Mouse (Mus musculus): ENCODE data around the gene Ifnl2. TPM values are rescaled to one million over a fixed set of nuclear protein-coding genes. Genes with fewer than 3 reads are reported as not detected.
A peak's percentile ranks its signal among the peaks of the same experiment; 100 is the strongest.
"Not testable (repeated sequence)": the region's sequence is repeated elsewhere in the genome, so short reads cannot be mapped to it uniquely, and the experiment has no call there.

The Ifnl2 gene
- not detected in 2 replicates for polyA plus RNA-seq (2015; fragmentation: Nextera tagmentation; extraction: Ambion mirVana)

- H3K4me2 ChIP-seq (replicated peaks); H3K9me3 ChIP-seq; H3K4me3 ChIP-seq (replicated peaks); H3K9ac ChIP-seq; H3K4me1 ChIP-seq (replicated peaks); H3K36me3 ChIP-seq; H3K27ac ChIP-seq; H3K27me3 ChIP-seq (replicated peaks): not testable (repeated sequence)
- WGBS, result 55% methylated on average over 8 of the region's 8 CpGs
- ATAC-seq, result peak; percentile 41
Measured at GRCm38 (mm10) chr7:28510405-28510974, at the start of gene Ifnl2. Gene Ifnl2, minus strand, starts transcription at chr7:28510455.

GRCm38 (mm10) chr7:28558486-28558885 lies 48.2 kb upstream of the Ifnl2 start:
- 50% methylated on average over 4 of the region's 4 CpGs for WGBS
- H3K9me3 ChIP-seq, result no peaks in the 10 kb centered on the region
- no peak overlapping the region for H3K4me2 ChIP-seq (replicated peaks)
- H3K4me3 ChIP-seq (replicated peaks), result no peak overlapping the region
- no peak overlapping the region for H3K27ac ChIP-seq
- peaks cover 27% of the 10 kb centered on the region for H3K36me3 ChIP-seq
- peaks cover 8% of the 10 kb centered on the region for H3K4me1 ChIP-seq (replicated peaks)
- H3K27me3 ChIP-seq (replicated peaks), result no peaks in the 10 kb centered on the region
- H3K9ac ChIP-seq, result no peak overlapping the region
- 0 out of 2 replicates have a peak, but pooled peaks have one; percentile 13 for ATAC-seq

- Histone ChIP-seq H3K4me1 (replicated peaks) (peaks cover 8% of the 10 kb centered on the region), H3K4me3 (replicated peaks) (no peak overlapping the region), H3K27me3 (replicated peaks) (no peaks in the 10 kb centered on the region), H3K36me3 (peaks cover 24% of the 10 kb centered on the region), H3K9me3 (no peaks in the 10 kb centered on the region), H3K9ac (no peak overlapping the region), H3K4me2 (replicated peaks) (no peak overlapping the region), H3K27ac (no peak overlapping the region)
- ATAC-seq, result no peak
- WGBS, result 66% methylated on average over 6 of the region's 6 CpGs
Measured at GRCm38 (mm10) chr7:28557708-28558107, 47.5 kb upstream of the Ifnl2 start.

- no peaks in the 10 kb centered on the region for H3K27me3 ChIP-seq (replicated peaks)
- H3K27ac ChIP-seq, result no peak overlapping the region
- no peak overlapping the region for H3K4me3 ChIP-seq (replicated peaks)
- ATAC-seq, result no peak
- H3K4me1 ChIP-seq (replicated peaks), result peaks cover 8% of the 10 kb centered on the region
- 63% methylated on average over 5 of the region's 5 CpGs for WGBS
- no peak overlapping the region for H3K9ac ChIP-seq
- peaks cover 19% of the 10 kb centered on the region for H3K36me3 ChIP-seq
- no peaks in the 10 kb centered on the region for H3K9me3 ChIP-seq
- no peak overlapping the region for H3K4me2 ChIP-seq (replicated peaks)
Measured at GRCm38 (mm10) chr7:28557069-28557468, 46.8 kb upstream of the Ifnl2 start.

GRCm38 (mm10) chr7:28555939-28556535 lies 45.8 kb upstream of the Ifnl2 start:
- 0 out of 2 replicates have a peak, but pooled peaks have one; percentile 37 for ATAC-seq
- 7% methylated on average over 5 of the region's 5 CpGs for WGBS
- no peak overlapping the region for H3K27ac ChIP-seq

GRCm38 (mm10) chr7:28553076-28553475 lies 42.8 kb upstream of the Ifnl2 start:
- Histone ChIP-seq H3K4me1 (replicated peaks) (peaks cover 5% of the 10 kb centered on the region), H3K4me3 (replicated peaks) (no peak overlapping the region), H3K9me3 (no peaks in the 10 kb centered on the region), H3K27ac (no peak overlapping the region), H3K9ac (no peak overlapping the region), H3K4me2 (replicated peaks) (no peak overlapping the region), H3K27me3 (replicated peaks) (no peaks in the 10 kb centered on the region), H3K36me3 (no peaks in the 10 kb centered on the region)
- no peak for ATAC-seq
- 88% methylated on average over 6 of the region's 6 CpGs for WGBS

More at GRCm38 (mm10) chr7:28555939-28556535, 45.8 kb upstream of the Ifnl2 start:
- Histone ChIP-seq H3K4me1 (replicated peaks) (peaks cover 8% of the 10 kb centered on the region), H3K4me3 (replicated peaks) (no peak overlapping the region), H3K9me3 (no peaks in the 10 kb centered on the region), H3K27me3 (replicated peaks) (no peaks in the 10 kb centered on the region), H3K36me3 (peaks cover 14% of the 10 kb centered on the region), H3K4me2 (replicated peaks) (no peak overlapping the region), H3K9ac (no peak overlapping the region)

- H3K4me2 ChIP-seq (replicated peaks), result no peak overlapping the region
- peaks cover 13% of the 10 kb centered on the region; the same call in 1 of the 2 replicates for H3K4me1 ChIP-seq (replicated peaks)
- no peaks in the 10 kb centered on the region for H3K9me3 ChIP-seq
- ATAC-seq, result no peak
- no peaks in the 10 kb centered on the region for H3K36me3 ChIP-seq
- WGBS, result 64% methylated on average over 7 of the region's 7 CpGs
- no peak overlapping the region for H3K27ac ChIP-seq
- H3K27me3 ChIP-seq (replicated peaks), result peaks cover 24% of the 10 kb centered on the region
- no peak overlapping the region for H3K9ac ChIP-seq
- H3K4me3 ChIP-seq (replicated peaks), result no peak overlapping the region
Measured at GRCm38 (mm10) chr7:28547628-28548027, 37.4 kb upstream of the Ifnl2 start.

GRCm38 (mm10) chr7:28547154-28547553 lies 36.9 kb upstream of the Ifnl2 start, which contains the start of gene Nccrp1:
Gene Nccrp1, minus strand, starts transcription at chr7:28547254.
- Histone ChIP-seq H3K4me1 (replicated peaks) (peaks cover 13% of the 10 kb centered on the region; the same call in 1 of the 2 replicates), H3K9me3 (no peaks in the 10 kb centered on the region), H3K27me3 (replicated peaks) (peaks cover 24% of the 10 kb centered on the region), H3K4me3 (replicated peaks) (peak within 1 kb of the TSS; percentile 21; the same call in 1 of the 2 replicates), H3K27ac (no peak within 1 kb of the TSS), H3K9ac (no peak within 1 kb of the TSS), H3K4me2 (replicated peaks) (peak within 1 kb of the TSS; percentile 50), H3K36me3 (no peaks in the 10 kb centered on the region)
- ATAC-seq, result no peak
- 8% methylated on average over 5 of the region's 5 CpGs for WGBS

GRCm38 (mm10) chr7:28546649-28547048 lies 36.4 kb upstream of the Ifnl2 start:
- Histone ChIP-seq H3K4me1 (replicated peaks) (peaks cover 13% of the 10 kb centered on the region; the same call in 1 of the 2 replicates), H3K4me2 (replicated peaks) (peak overlapping the region; percentile 50), H3K4me3 (replicated peaks) (peak overlapping the region; percentile 21; the same call in 1 of the 2 replicates), H3K36me3 (no peaks in the 10 kb centered on the region), H3K27ac (no peak overlapping the region), H3K9ac (no peak overlapping the region), H3K9me3 (no peaks in the 10 kb centered on the region), H3K27me3 (replicated peaks) (peaks cover 24% of the 10 kb centered on the region)
- WGBS, result 3% methylated on average over 22 of the region's 22 CpGs
- no peak for ATAC-seq

- Histone ChIP-seq H3K9me3 (no peaks in the 10 kb centered on the region), H3K4me1 (replicated peaks) (peaks cover 13% of the 10 kb centered on the region; the same call in 1 of the 2 replicates), H3K27me3 (replicated peaks) (peaks cover 24% of the 10 kb centered on the region), H3K27ac (no peak overlapping the region), H3K9ac (no peak overlapping the region), H3K36me3 (no peaks in the 10 kb centered on the region), H3K4me2 (replicated peaks) (no peak overlapping the region), H3K4me3 (replicated peaks) (no peak overlapping the region)
- WGBS, result 51% methylated on average over 7 of the region's 7 CpGs
- ATAC-seq, result no peak
Measured at GRCm38 (mm10) chr7:28545891-28546210, 35.6 kb upstream of the Ifnl2 start.

GRCm38 (mm10) chr7:28545048-28545890 lies 35.0 kb upstream of the Ifnl2 start:
- H3K4me2 ChIP-seq (replicated peaks), result no peak overlapping the region
- H3K9me3 ChIP-seq, result no peaks in the 10 kb centered on the region
- ATAC-seq, result peak; percentile 54
- H3K4me1 ChIP-seq (replicated peaks), result peaks cover 13% of the 10 kb centered on the region; the same call in 1 of the 2 replicates
- no peak overlapping the region for H3K4me3 ChIP-seq (replicated peaks)
- no peak overlapping the region for H3K9ac ChIP-seq
- no peaks in the 10 kb centered on the region for H3K36me3 ChIP-seq
- H3K27ac ChIP-seq, result no peak overlapping the region
- H3K27me3 ChIP-seq (replicated peaks), result peaks cover 24% of the 10 kb centered on the region
- WGBS, result 27% methylated on average over 14 of the region's 14 CpGs

- Histone ChIP-seq H3K9ac (no peak overlapping the region), H3K9me3 (no peaks in the 10 kb centered on the region), H3K4me1 (replicated peaks) (peaks cover 13% of the 10 kb centered on the region; the same call in 1 of the 2 replicates), H3K27ac (no peak overlapping the region), H3K36me3 (no peaks in the 10 kb centered on the region), H3K4me2 (replicated peaks) (peak overlapping the region; percentile 55), H3K4me3 (replicated peaks) (peak overlapping the region; percentile 19), H3K27me3 (replicated peaks) (peaks cover 24% of the 10 kb centered on the region)
- peak; percentile 63 for ATAC-seq
- 4% methylated on average over 23 of the region's 27 CpGs for WGBS
Measured at GRCm38 (mm10) chr7:28544051-28544601, 33.9 kb upstream of the Ifnl2 start.

Data from intestine, embryonic 15.5 days (tissue).